Mouse (Mus musculus) kidney, postnatal 4 days (tissue): ENCODE data around the gene Creb3l4.
"Not testable (repeated sequence)": the region's sequence is repeated elsewhere in the genome, so short reads cannot be mapped to it uniquely, and the experiment has no call there.

ENCODE experiments used
- DNase-seq, 2 experiments: peaks; one replicate each; pipeline ENCODE4 v3.0.0; 2021; ENCODE audit warnings: mixed read lengths in 2 of 2

Creb3l4 gene

DNA sequence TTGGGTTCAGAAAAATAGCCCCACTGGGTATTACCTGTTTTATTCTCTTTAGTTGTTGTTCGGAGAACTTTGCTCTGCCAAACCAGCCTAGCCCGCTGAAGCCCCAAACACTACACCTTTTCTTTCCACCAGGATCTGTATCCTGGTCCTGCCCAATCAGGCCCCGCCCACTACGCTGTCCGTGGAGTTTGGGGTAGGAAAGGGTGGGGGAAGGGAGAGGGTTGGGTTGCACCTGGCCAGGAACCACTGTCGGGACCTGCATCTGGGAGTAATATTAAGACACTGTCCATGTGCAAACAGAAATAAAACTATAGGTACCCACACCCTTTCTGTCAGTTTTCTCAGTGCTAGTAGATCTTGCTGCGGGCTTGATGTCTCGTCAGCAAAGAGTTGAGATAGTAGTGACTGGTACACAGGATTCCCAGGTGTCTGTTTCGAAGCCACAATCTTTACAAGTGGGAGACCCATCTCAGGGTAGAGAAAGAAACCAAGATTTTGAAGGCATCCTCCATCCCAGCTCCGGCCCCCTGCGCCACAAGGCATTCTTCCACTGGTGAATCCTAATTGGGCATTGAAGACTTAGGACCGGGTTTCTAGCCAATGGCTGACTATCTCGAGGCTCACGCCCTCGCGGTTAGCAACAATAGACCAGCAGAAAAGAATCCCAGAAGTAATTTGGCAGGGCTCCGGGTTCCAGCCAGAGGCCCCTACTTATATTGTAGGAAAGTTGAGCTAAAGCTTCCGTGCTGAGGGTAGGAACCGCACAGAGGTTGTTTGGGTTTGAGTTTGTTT lies at the start of gene Creb3l4:
Creb3l4 (minus strand) TSS at position 529 of the 792 bp plus-strand sequence.
- DNase-seq = peak; percentile 68 to 77

DNA sequence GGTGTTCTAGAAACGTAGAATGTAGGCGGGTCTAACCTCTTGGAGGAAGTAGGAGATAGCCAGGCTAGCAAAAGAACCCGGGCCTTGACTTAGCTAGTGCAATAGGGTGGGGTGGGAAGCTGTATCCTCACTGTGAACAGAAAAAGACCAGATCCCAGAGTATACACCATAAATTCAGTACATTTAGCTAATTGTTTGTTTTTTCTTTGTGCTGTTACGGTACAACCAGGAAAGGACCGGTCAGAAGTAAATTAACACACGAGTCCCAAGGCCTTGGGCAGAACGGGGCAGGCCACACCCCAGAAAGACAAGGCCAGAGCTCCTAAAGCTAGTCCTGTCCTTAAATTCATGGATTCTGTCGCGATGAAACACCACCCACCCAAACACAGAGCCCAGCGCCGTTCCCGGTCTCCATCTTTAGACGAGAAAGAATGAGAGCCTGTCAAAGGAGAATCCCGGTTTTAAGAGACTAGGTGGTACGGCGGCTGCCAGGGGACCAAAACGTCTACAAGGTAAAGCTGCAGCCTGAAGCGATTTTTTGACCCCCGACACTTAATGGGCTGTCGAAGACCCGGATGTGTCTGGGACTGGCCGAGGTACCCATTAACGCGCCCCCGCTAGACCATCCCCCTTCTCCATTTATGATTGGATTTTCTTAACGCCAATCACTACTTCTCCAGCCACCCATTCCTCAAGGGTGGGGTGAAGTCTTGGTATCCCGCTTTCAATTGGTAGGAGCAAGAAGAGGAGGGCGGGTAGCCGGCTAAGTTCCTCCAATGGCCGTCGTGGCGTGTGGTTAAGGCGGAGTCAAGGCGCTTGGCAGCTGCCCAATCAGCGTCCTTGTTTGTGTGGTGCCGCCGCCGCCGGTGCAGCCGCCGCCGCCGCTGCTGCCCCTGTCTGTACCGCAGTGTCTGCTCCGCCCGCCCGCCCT lies 49.3 kb upstream of the Creb3l4 start, which contains the start of gene Gatad2b:
Gatad2b (plus strand) TSS at position 834 of the 931 bp plus-strand sequence.
- peak; percentile 98 to 99 for DNase-seq

DNA sequence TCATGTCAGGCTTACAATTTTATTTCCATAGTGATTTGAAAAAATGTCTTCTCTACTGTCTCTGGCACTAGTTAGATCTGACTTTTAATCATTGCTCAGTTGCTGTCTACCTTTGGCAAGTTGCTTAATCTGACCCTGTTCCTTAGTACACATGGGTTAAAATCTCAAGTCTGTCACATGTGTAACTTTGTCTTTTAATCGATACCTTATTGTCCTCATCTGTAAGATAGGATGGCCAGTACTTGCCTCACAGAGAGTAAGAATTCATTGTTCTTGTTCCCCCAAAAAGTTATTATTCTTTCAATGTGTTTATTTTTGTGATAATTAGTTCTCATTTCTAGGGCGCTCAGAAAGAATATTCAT lies 48.7 kb upstream of the Creb3l4 start:
- DNase-seq = no peak

DNA sequence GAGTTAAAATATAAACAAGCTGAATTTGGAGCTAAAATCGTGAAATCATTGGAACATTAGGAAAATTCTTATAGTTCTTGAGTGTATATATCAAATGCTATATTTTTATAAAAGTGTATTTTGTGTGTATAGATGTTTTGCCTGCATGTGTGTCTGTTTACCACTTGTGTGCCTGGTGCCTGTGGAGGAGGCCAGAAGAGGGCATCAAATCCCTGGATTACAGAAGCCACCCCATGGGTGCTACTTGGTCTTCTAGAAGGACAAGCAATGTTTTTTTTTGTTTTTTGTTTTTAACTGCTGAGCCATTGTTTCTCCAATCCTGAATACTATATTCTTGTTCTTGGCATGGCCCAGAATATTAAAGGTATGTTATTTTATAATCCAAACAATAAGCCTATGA lies 47.3 kb upstream of the Creb3l4 start:
- no peak for DNase-seq

DNA sequence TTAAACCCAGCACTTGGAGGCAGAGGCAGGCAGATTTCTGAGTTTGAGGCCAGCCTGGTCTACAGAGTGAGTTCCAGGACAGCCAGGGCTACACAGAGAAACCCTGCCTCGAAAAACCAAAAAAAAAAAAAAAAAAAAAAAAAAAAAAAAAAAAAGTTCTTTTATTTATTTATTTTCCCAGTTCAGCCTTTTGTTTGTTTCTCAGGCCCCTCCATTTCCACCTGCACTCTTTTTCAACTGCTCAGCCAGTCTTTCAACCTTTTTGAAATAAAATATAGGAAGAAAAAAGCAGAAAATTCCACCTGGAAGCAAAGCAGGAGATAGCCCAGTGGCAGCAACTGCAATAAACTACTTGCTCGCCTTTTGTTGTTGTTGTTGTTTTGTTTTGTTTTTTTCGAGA lies 46.1 kb upstream of the Creb3l4 start:
- not testable (repeated sequence) for DNase-seq

DNA sequence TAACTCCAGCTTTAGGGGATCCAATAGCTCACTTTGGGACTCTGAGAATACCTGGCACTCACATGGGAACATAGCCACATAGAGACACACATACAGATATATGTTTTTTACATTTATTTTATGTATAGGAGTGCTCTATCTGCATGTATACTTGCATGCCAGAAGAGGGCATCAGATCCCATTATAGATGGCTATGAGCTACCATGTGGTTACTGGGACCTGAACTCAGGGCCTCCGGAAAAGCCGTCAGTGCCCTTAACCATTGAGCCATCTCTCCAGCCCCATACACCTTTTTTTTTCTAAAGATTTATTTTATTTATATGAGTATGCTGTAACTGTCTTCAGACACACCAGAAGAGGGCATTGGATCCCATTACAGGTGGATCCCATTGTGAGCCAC lies 40.8 kb upstream of the Creb3l4 start:
- DNase-seq = no peak

DNA sequence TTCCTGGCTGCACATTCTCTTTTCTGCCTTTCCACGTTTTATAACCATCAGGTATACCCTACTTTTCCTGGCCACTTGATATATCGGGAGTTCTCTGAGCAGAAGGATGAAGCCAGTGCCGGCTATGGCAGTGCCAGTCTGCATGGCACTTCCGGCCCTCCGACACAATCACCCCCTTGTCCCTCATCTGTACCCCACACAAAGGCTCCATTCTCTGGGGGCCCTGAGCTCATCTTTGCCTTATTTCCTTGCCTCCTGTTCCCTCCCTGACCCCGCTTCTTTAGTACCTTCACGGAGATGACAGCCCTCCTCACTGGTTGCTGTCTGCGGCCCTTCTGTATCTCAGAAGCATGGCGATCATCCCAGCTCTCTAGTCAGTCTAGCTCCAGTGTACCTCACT lies 37.4 kb upstream of the Creb3l4 start:
- no peak for DNase-seq

DNA sequence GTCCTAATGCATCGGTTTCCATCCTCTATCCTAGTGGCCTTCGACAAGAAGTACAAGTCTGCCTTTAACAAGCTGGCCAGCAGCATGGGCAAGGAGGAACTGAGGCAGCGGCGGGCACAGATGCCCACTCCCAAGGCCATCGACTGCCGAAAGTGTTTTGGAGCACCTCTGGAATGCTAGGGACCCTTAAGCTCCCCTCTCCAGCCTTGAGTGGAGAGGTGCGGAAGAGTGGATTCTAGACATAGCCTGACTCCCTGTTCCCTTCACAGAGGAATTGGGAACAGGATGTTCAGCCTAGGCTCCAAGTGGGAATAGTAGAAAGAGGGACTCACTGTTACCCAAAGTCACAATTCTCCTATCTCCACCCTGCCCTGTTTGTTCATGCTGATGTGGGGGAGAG lies 36.4 kb upstream of the Creb3l4 start:
- DNase-seq = no peak

DNA sequence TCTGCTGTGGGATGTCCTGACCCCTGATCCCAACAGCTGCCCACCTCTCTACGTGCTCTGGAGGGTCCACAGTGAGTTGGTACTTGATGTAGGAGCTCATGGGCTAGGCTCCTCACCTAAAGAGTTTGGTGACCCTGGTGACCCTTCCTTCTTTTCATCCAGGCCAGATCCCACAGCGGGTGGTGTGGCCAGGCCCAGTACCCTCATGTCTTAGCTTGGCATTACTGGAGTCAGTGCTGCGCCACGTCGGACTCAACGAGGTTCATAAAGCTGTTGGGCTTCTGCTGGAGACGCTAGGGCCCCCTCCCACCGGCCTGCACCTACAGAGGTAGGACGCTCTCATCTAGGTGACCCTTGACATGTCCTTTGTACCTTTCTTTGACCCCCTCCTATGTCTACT lies 35.9 kb upstream of the Creb3l4 start:
- no peak for DNase-seq

DNA sequence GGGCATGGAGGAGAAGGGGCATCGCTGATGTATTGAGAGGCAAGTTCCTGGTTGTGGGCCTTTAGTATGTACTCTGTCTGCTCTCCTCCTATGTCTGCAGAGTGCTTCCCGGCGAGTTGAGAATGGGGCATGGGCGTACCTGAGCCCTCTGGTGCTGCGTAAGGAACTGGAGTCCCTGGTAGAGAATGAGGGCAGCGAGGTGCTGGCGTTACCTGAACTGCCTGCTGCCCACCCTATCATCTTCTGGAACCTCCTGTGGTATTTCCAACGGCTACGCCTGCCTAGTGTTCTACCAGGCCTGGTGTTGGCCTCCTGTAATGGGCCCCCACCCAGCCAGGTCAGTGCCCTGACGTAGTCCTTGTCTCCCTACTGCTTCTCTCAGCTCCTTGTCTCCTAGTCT lies 34.9 kb upstream of the Creb3l4 start:
- no peak for DNase-seq

DNA sequence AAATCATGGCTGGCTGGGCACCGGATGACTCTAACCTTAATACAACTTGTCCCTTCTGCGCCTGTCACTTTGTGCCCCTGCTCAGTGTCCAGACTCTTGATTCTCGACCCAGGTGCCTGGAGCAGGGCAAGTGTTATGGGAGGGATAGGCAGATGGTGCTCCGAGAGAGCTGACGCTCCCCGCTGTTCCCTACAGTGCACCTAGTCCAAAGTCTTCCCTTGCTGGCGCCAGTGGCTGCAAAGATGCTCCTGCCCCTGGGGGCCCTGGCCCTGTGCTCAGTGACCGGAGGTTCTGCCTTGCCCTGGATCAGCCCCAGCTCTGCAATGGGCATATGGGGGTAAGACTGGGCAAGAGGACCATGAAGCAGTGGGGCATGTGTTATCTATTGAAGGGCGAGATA lies 34.5 kb upstream of the Creb3l4 start:
- DNase-seq = no peak

DNA sequence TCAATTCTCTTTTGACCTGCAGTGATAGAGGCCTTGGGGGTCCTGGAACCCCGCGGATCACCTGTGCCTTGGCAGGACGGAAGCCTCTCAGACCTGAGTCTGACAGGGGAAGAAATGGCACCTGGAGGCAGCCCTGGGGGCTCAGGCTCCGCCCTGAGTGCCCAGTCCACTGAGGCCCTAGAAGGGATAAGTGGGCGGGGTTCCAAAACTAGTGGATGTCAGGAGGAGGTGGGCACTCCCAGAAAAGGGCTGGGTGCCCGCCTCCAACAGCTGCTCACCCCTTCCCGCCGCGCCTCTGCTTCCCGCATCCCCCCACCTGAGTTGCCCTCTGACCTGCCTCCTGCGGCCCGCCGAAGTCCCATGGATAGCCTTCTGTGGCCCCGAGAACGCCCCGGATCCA lies 33.5 kb upstream of the Creb3l4 start:
- DNase-seq = no peak

DNA sequence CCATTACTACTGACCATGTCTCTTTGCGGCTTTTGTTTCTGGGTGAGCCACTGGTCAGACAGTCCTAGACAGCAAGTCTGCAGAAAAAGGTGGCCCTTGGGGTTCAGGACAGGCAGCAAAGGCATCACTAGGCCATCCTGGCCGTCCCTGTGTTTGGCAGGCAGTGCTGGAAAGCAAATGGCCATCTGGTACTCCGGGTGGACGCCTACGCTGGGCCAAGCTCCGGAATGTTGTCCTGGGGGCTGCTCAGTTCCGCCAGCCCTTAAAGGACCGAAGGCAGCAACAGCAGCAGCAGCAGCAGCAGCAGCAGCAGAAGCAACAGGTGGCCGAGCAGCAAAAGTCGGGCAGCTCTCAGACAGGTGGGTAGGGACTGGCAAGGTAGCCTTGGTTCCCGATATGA lies 32.0 kb upstream of the Creb3l4 start:
- DNase-seq = no peak

DNA sequence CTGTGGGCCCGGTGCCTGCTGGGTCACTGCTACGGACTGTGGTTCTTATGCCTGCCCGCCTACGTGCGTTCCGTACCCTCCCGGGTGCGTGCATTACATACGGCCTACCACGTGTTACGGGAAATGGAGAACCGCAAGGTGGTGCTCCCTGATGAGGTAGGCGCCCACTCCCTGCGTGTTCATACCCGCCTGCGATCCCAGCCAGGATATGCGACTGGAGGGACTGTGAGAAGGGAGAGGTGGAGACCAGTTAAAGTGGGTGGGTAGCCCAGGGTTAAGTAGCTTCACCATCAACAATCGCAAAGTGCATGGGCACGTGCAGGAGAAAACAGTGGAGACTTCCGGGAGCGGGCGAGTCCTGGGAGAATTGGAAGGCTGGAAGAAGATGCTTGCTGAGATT lies 30.5 kb upstream of the Creb3l4 start:
- no peak for DNase-seq

DNA sequence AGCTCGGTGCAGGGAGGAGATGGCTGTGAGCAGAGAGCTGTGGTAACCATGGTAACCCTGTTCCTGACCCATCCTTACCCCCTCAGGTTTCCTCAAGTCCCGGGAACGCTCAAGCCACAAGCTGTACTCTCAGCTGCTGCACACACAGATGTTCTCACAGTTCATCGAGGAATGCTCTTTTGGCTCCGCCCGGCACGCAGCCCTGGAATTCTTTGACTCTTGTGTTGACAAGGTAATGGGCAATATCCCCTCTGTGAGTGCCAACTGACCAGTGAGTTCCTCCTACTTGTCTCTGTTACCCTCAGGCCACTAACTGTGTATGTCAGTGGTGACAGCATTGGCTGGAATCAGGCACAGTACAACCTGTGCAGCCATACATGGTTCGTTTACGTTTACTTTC lies 28.9 kb upstream of the Creb3l4 start:
- DNase-seq = no peak

DNA sequence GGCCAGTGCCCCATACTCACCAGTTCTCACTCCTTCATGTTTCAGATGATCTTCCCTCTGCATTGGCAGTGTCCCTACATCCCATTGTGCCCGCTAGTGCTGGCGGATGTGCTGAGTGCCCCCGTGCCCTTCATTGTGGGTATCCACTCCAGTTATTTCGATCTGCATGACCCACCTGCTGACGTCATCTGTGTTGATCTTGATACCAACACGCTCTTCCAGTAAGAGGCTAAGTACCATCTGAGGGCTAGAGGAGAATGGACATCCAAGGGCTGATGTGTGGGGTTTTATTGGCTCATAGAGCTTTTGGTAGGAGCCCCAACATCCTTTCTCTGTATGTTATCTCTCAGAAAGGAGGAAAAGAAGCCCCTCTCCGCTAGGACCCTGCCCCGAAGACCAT lies 27.5 kb upstream of the Creb3l4 start:
- DNase-seq = no peak

DNA sequence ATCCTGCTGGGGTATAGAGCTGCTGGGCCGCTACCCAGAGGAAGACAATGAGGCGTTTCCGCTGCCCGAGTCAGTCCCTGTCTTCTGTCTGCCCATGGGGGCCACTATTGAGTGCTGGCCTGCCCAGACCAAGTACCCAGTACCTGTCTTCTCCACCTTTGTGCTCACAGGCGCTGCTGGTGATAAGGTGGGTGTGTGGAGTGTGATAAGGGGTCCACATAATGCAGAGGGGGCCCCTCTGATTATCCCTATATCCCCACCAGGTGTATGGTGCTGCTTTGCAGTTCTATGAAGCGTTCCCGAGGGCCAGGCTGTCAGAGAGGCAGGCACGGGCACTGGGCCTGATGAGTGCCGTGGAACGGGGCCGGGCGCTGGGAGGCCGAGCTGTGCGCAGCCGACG lies 25.7 kb upstream of the Creb3l4 start:
- DNase-seq = no peak

DNA sequence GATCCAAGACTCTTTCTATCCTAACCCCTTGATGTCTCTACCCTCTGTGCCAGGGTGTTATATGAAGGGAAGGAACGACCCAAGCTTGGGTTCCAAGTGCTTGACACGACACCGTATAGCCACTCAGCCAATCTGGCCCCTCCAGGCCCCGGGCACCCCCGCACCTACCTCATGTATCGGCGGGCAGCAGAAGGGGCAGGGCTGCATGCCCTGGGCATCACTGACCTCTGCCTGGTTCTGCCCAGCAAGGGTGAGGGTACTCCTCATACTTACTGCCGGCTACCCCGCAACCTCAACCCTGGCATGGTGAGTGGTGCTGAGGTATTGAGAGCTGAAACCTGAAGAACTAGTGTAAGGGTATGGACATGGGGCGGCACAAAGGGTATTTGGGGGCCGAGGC lies 24.9 kb upstream of the Creb3l4 start:
- DNase-seq = no peak

DNA sequence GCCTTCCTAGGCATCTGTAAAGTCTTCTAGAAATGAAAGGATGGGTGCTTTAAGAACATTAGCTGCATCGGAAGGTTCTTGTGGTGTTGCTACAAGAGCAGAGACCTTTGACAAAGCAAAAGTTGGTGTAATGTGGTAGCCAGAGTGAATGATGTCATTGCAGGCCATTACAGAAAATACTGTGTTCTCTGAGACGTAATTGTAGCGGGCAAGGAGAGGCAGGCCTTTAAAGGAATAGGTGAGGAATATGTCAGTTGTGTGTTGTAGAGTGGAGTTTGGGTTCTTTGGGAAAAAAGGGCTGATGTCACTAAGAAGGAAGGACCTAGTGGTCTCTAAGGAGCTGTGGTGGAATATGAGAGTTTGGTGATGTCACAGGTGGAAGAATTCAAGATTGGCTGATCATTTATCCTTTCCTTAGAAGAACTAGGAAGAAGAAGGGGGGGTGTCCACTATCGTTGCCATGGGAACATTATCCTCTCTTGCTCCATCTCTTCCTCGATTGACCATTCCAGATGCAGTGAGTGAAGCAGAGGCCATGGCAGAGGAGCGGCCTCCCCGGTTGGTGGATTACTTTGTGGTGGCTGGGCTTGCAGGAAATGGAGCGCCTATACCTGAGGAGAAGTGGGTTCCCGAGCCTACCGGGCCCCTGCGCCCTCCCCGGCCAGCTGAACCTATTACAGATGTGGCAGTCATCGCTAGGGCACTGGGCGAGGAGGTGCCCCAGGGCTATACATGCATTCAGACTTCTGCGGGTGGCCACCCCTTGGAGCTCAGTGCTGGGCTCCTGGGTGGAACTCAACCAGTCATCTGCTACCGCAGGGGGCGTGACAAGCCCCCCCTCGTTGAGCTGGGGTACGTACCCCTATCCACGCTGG lies 23.8 kb upstream of the Creb3l4 start:
- no peak for DNase-seq

DNA sequence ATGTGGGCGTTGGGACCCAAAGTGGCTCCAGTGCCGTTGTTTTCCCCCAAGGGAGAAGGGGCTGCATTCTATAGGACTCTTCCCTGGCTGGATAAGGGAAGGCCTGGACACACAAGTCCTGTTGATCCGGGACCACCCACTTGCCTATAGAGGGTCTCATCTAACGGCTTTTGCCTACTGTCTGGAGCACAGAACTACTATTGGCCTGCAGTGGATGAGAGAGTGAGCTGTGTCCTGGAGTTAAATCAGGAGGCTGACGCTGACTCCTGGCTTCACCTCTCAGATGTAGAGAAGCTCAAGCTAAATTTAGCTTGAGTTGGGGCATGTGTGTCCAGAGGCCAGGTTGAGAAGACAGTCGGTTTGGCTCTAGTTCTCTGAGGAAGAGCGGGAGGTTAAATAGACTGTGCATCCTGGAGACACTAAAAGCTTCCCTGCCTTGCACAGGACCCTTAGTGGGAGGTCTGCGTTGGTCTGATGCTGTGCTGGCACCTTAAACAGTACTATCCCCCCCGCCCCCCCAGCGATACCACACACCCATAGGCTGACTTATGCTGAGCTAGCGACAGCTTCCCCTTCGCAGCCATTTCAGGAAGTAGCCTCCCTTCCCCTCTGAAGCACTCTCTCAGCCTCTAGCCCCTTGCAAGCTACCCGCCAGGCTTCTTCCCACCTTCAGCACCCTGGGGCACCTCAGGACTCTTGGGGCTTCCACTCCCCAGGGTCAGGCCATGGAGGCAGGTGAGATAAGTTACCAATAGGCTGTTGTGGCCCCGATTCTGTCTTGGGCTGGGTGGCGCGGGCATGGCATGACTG lies 22.8 kb upstream of the Creb3l4 start:
- peak in 1 of 2 experiments; percentile 29 for DNase-seq

DNA sequence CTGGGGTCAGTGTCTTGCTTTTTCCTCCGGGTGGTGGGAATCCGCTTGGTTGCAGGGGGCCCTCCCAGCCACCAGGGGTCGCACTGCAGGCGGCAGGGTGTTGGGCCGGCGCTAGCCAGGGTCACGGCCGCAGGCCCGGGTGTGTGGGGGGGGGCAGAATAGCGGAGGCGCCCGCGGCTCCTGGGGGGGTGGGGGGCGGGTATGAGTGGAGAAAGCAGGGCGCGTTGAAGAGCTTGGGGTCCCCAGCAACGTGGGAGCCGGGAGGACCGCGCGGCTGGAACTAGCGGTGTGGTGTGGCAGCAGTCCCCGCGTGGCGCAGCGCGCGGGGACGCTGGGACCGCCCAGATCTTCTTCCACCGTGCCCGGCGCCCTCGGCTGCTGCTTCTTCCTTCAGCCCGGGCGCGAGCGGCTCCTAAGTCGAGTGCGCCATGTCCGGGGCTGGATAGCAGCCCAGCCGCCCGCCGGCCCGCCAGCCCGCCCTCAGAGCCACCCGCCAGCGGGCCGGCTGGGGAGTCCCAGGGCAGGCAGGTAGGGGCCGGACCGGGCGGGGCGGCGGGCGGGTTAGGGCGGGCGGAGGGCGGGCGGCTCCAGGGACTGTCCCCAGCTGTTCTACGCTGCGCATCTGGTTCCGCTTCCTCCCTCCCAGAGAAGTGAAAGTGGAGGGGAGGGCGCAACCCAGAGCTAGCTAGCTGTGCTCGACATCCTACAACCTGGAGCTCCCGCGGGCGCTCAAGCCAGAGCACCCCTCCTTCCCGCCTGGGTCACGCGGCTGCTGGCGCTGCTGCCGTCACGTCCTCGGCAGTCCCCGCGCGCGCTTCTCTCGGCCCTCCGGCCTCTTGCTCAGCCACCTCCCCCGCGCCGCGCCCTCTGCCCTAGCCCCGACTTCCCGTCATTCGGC lies 22.0 kb upstream of the Creb3l4 start, which contains the start of gene Dennd4b:
Dennd4b (plus strand) TSS at position 152 of the 898 bp plus-strand sequence.
- peak; percentile 96 for DNase-seq
